Mouse (Mus musculus) bone marrow macrophage, adult 2 months (primary cell): Measurements from ENCODE around the gene Acer2.

Source experiments
- CTCF ChIP-seq: IDR thresholded peaks from 2 replicates; pipeline ENCODE4 v1.5.1; 2012; ENCODE audit warnings: low read depth, mild to moderate bottlenecking, low read length, moderate library complexity
- POLR2A ChIP-seq: IDR thresholded peaks from 2 replicates; pipeline ENCODE4 v1.6.1; 2012; ENCODE audit warnings: mild to moderate bottlenecking, low read depth, low read length, borderline replicate concordance

DNA sequence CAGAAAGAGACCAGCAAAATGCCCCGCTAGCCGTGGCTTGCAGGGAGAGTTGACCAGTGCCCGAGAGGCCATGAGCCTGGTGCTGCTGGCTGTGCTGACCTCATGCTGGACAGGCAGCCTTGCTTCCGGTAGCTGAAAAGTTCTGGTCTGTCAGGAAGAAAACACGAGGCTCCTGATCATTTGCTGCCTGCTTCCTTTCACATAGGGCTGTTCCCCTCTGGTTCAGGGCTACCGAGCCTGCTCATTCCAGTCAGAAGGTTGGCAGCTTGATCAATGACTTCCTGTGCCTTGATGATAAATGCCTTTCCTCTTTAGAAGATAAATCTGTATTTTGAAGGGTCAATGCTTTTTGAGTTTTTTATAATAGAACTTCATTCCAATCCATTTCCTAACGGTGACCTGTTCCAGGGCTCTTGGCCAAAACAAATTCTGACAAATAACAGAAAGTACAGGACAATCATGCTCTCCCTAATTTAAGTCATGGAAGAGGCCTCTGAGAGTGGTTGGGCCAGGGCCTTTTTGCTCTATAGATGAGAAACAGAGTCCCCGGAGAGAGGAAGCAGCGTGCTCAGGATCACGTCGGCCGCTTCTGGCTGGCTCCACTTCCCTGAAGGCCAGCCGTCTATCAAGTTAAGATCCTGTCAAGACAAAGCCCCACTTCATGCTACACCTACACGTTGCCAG lies 24.7 kb downstream of the Acer2 start:
- TF ChIP-seq POLR2A, result no peak
- TF ChIP-seq CTCF, result no peak
